Mouse (Mus musculus): ENCODE results near the gene Gm11032. TPM values are rescaled to one million over a fixed set of nuclear protein-coding genes. Genes with fewer than 3 reads are reported as not detected.
A peak's percentile ranks its signal among the peaks of the same experiment; 100 is the strongest.

Gene Gm11032
- polyA plus RNA-seq, 1 experiment = not detected

GRCm38 (mm10) chr11:4622442-4622986, 2.6 kb downstream of the Gm11032 start:
- H3K4me3 ChIP-seq (ENCODE audit: insufficient read depth, low read length) = no peak overlapping the region
- H3K27ac ChIP-seq (ENCODE audit: insufficient read depth, low read length) = no peak overlapping the region
- no peak for TF ChIP-seq POLR2A (IDR thresholded peaks at IDR 0.05; ENCODE audit: low read depth, low read length)
- TF ChIP-seq CTCF (IDR thresholded peaks at IDR 0.05; ENCODE audit: borderline replicate concordance, insufficient read depth, low read length) = no peak
- no peaks in the 10 kb centered on the region; the same call in 1 of the 2 replicates for H3K4me1 ChIP-seq (ENCODE audit: control insufficient read depth, insufficient read depth, low read length)

- Histone ChIP-seq H3K27ac (ENCODE audit: insufficient read depth, low read length) (no peak overlapping the region), H3K4me3 (ENCODE audit: insufficient read depth, low read length) (no peak overlapping the region), H3K4me1 (ENCODE audit: control insufficient read depth, insufficient read depth, low read length) (no peaks in the 10 kb centered on the region; the same call in 1 of the 2 replicates)
- TF ChIP-seq CTCF (IDR thresholded peaks at IDR 0.05; ENCODE audit: borderline replicate concordance, insufficient read depth, low read length) = no peak
- no peak for TF ChIP-seq POLR2A (IDR thresholded peaks at IDR 0.05; ENCODE audit: low read depth, low read length)
Measured at GRCm38 (mm10) chr11:4622997-4623396, 3.1 kb downstream of the Gm11032 start.

GRCm38 (mm10) chr11:4625931-4626330, 6.1 kb downstream of the Gm11032 start:
- TF ChIP-seq CTCF (IDR thresholded peaks at IDR 0.05; ENCODE audit: borderline replicate concordance, insufficient read depth, low read length) = no peak
- TF ChIP-seq POLR2A (IDR thresholded peaks at IDR 0.05; ENCODE audit: low read depth, low read length) = no peak
- H3K4me1 ChIP-seq (ENCODE audit: control insufficient read depth, insufficient read depth, low read length) = no peaks in the 10 kb centered on the region; the same call in 1 of the 2 replicates
- no peak overlapping the region for H3K4me3 ChIP-seq (ENCODE audit: insufficient read depth, low read length)
- H3K27ac ChIP-seq (ENCODE audit: insufficient read depth, low read length) = no peak overlapping the region

GRCm38 (mm10) chr11:4627636-4628035, 7.8 kb downstream of the Gm11032 start:
- no peak for TF ChIP-seq CTCF (IDR thresholded peaks at IDR 0.05; ENCODE audit: borderline replicate concordance, insufficient read depth, low read length)
- no peak for TF ChIP-seq POLR2A (IDR thresholded peaks at IDR 0.05; ENCODE audit: low read depth, low read length)
- no peak overlapping the region for H3K4me3 ChIP-seq (ENCODE audit: insufficient read depth, low read length)
- H3K27ac ChIP-seq (ENCODE audit: insufficient read depth, low read length) = no peak overlapping the region
- H3K4me1 ChIP-seq (ENCODE audit: control insufficient read depth, insufficient read depth, low read length) = no peaks in the 10 kb centered on the region

- H3K4me1 ChIP-seq (ENCODE audit: control insufficient read depth, insufficient read depth, low read length) = no peaks in the 10 kb centered on the region
- H3K4me3 ChIP-seq (ENCODE audit: insufficient read depth, low read length) = no peak overlapping the region
- H3K27ac ChIP-seq (ENCODE audit: insufficient read depth, low read length) = no peak overlapping the region
- no peak for TF ChIP-seq CTCF (IDR thresholded peaks at IDR 0.05; ENCODE audit: borderline replicate concordance, insufficient read depth, low read length)
- no peak for TF ChIP-seq POLR2A (IDR thresholded peaks at IDR 0.05; ENCODE audit: low read depth, low read length)
Measured at GRCm38 (mm10) chr11:4629861-4630280, 10.0 kb downstream of the Gm11032 start.

GRCm38 (mm10) chr11:4633420-4633819, 13.6 kb downstream of the Gm11032 start:
- Histone ChIP-seq H3K4me1 (ENCODE audit: control insufficient read depth, insufficient read depth, low read length) (0 out of 2 replicates have a peak, but pooled peaks cover 4% of the 10 kb centered on the region), H3K4me3 (ENCODE audit: insufficient read depth, low read length) (no peak overlapping the region), H3K27ac (ENCODE audit: insufficient read depth, low read length) (no peak overlapping the region)
- no peak for TF ChIP-seq CTCF (IDR thresholded peaks at IDR 0.05; ENCODE audit: borderline replicate concordance, insufficient read depth, low read length)
- no peak for TF ChIP-seq POLR2A (IDR thresholded peaks at IDR 0.05; ENCODE audit: low read depth, low read length)

- no peak overlapping the region for H3K27ac ChIP-seq (ENCODE audit: insufficient read depth, low read length)
- no peak for TF ChIP-seq POLR2A (IDR thresholded peaks at IDR 0.05; ENCODE audit: low read depth, low read length)
- TF ChIP-seq CTCF (IDR thresholded peaks at IDR 0.05; ENCODE audit: borderline replicate concordance, insufficient read depth, low read length) = no peak
- no peak overlapping the region for H3K4me3 ChIP-seq (ENCODE audit: insufficient read depth, low read length)
- H3K4me1 ChIP-seq (ENCODE audit: control insufficient read depth, insufficient read depth, low read length) = peaks cover 10% of the 10 kb centered on the region; the same call in 1 of the 2 replicates
Measured at GRCm38 (mm10) chr11:4634395-4634794, 14.5 kb downstream of the Gm11032 start.

GRCm38 (mm10) chr11:4636782-4637342, 17.0 kb downstream of the Gm11032 start:
- H3K4me3 ChIP-seq (ENCODE audit: insufficient read depth, low read length) = no peak overlapping the region
- H3K4me1 ChIP-seq (ENCODE audit: control insufficient read depth, insufficient read depth, low read length) = peaks cover 10% of the 10 kb centered on the region; the same call in 1 of the 2 replicates
- H3K27ac ChIP-seq (ENCODE audit: insufficient read depth, low read length) = peak overlapping the region; percentile 92
- TF ChIP-seq POLR2A (IDR thresholded peaks at IDR 0.05; ENCODE audit: low read depth, low read length) (no peak), CTCF (IDR thresholded peaks at IDR 0.05; ENCODE audit: borderline replicate concordance, insufficient read depth, low read length) (no peak)

GRCm38 (mm10) chr11:4637534-4638234, 17.8 kb downstream of the Gm11032 start, which contains the start of gene Ascc2:
TSS of gene Ascc2 (plus strand) at chr11:4637747.
- Histone ChIP-seq H3K4me1 (ENCODE audit: control insufficient read depth, insufficient read depth, low read length) (peaks cover 10% of the 10 kb centered on the region; the same call in 1 of the 2 replicates), H3K27ac (ENCODE audit: insufficient read depth, low read length) (peak within 1 kb of the TSS; percentile 92), H3K4me3 (ENCODE audit: insufficient read depth, low read length) (peak within 1 kb of the TSS; percentile 93)
- TF ChIP-seq CTCF (IDR thresholded peaks at IDR 0.05; ENCODE audit: borderline replicate concordance, insufficient read depth, low read length) (no peak), POLR2A (IDR thresholded peaks at IDR 0.05; ENCODE audit: low read depth, low read length) (peak; percentile 77)

- H3K27ac ChIP-seq (ENCODE audit: insufficient read depth, low read length) = peak overlapping the region; percentile 57
- TF ChIP-seq CTCF (IDR thresholded peaks at IDR 0.05; ENCODE audit: borderline replicate concordance, insufficient read depth, low read length) (no peak), POLR2A (IDR thresholded peaks at IDR 0.05; ENCODE audit: low read depth, low read length) (peak; percentile 34; the same call in 1 of the 2 replicates)
- peak overlapping the region; percentile 93 for H3K4me3 ChIP-seq (ENCODE audit: insufficient read depth, low read length)
- H3K4me1 ChIP-seq (ENCODE audit: control insufficient read depth, insufficient read depth, low read length) = peaks cover 10% of the 10 kb centered on the region; the same call in 1 of the 2 replicates
Measured at GRCm38 (mm10) chr11:4638261-4638660, 18.4 kb downstream of the Gm11032 start.

All from embryonic fibroblast, embryonic 13.5 days (primary cell).